ENCODE assay signal across 8 mouse cellular contexts in genomic region chr8:84657203-84657602, GRCm38 (mm10). TPM values are rescaled to one million over a fixed set of nuclear protein-coding genes. Genes with fewer than 3 reads are reported as not detected.
A peak's percentile ranks its signal among the peaks of the same experiment; 100 is the strongest.
DNase-seq lines count a peak whose midpoint lies in the region; ATAC-seq and TF ChIP-seq lines count a peak whose summit lies in the region.

No protein-coding gene starts in this region.

- peak overlapping the region; percentile 33 for H3K4me3 ChIP-seq in kidney, postnatal 0 days (replicated peaks; ENCODE audit: low read depth, low read length)
- H3K4me3 ChIP-seq in hindbrain, embryonic 13.5 days, result peak overlapping the region; percentile 32; the same call in 1 of the 2 replicates
- H3K4me3 ChIP-seq in midbrain, embryonic 14.5 days (replicated peaks; ENCODE audit: low read depth, low read length), result no peak overlapping the region

- H3K9me3 ChIP-seq in kidney, postnatal 0 days (replicated peaks; ENCODE audit: low read length), result no peaks in the 10 kb centered on the region
- no peaks in the 10 kb centered on the region for H3K9me3 ChIP-seq in hindbrain, embryonic 13.5 days
- H3K9me3 ChIP-seq in midbrain, embryonic 14.5 days (ENCODE audit: control insufficient read depth, low read length), result no peaks in the 10 kb centered on the region

- H3K27ac ChIP-seq in kidney, postnatal 0 days, result peak overlapping the region; percentile 93
- H3K27ac ChIP-seq in hindbrain, embryonic 13.5 days, result peak overlapping the region; percentile 88; the same call in 1 of the 2 replicates
- H3K27ac ChIP-seq in midbrain, embryonic 14.5 days (replicated peaks; ENCODE audit: low read depth, low read length), result no peak overlapping the region

- H3K36me3 ChIP-seq in kidney, postnatal 0 days (ENCODE audit: insufficient read depth, low read length), result no peaks in the 10 kb centered on the region
- no peaks in the 10 kb centered on the region for H3K36me3 ChIP-seq in hindbrain, embryonic 13.5 days
- no peaks in the 10 kb centered on the region for H3K36me3 ChIP-seq in midbrain, embryonic 14.5 days (ENCODE audit: control insufficient read depth, insufficient read depth, low read length)

- peaks cover 40% of the 10 kb centered on the region for H3K4me1 ChIP-seq in kidney, postnatal 0 days (replicated peaks; ENCODE audit: insufficient read depth, low read length)
- peaks cover 55% of the 10 kb centered on the region for H3K4me1 ChIP-seq in hindbrain, embryonic 13.5 days (replicated peaks)
- peaks cover 41% of the 10 kb centered on the region for H3K4me1 ChIP-seq in midbrain, embryonic 14.5 days (ENCODE audit: control insufficient read depth, insufficient read depth, low read length)

- DNase-seq in kidney, postnatal 0 days (ENCODE audit: low spot score), result no peak
- DNase-seq in kidney, postnatal 36 days, result no peak
- DNase-seq in c-Kit-positive CD71-positive TER-119-negative erythroid progenitor cells, embryonic 14.5 days (ENCODE audit: low read depth), result peak; percentile 52
- no peak for DNase-seq in midbrain, embryonic 14.5 days
- no peak for DNase-seq in urinary bladder, postnatal 10 days (ENCODE audit: low spot score)
- no peak for DNase-seq in gastrocnemius, postnatal 25 days
- DNase-seq in frontal cortex, adult 2 months (ENCODE audit: extremely low spot score in 1 of 2, low spot score in 1 of 2), result no peak

- no peak for TF ChIP-seq CTCF in kidney, postnatal 0 days (IDR thresholded peaks at IDR 0.05; ENCODE audit: low read depth)

- no peaks in the 10 kb centered on the region for H3K27me3 ChIP-seq in kidney, postnatal 0 days (ENCODE audit: insufficient read depth, low read length)
- peaks cover 3% of the 10 kb centered on the region; the same call in 1 of the 2 replicates for H3K27me3 ChIP-seq in hindbrain, embryonic 13.5 days
- H3K27me3 ChIP-seq in midbrain, embryonic 14.5 days (ENCODE audit: control insufficient read depth, insufficient read depth, low read length), result no peaks in the 10 kb centered on the region

- peak overlapping the region; percentile 68 for H3K4me2 ChIP-seq in kidney, postnatal 0 days (ENCODE audit: low read length)
- H3K4me2 ChIP-seq in hindbrain, embryonic 13.5 days, result peak overlapping the region; percentile 52
- H3K4me2 ChIP-seq in midbrain, embryonic 14.5 days (ENCODE audit: low read length), result peak overlapping the region; percentile 49

- no peak for ATAC-seq in kidney, postnatal 0 days (replicated peaks; ENCODE audit: low FRiP score, low read depth)
- no peak for ATAC-seq in hindbrain, embryonic 13.5 days (ENCODE audit: low FRiP score)
- ATAC-seq in midbrain, embryonic 14.5 days (ENCODE audit: low FRiP score, low TSS enrichment), result no peak

- H3K9ac ChIP-seq in kidney, postnatal 0 days (ENCODE audit: low read depth, low read length), result peak overlapping the region; percentile 62; the same call in 1 of the 2 replicates
- H3K9ac ChIP-seq in hindbrain, embryonic 13.5 days, result no peak overlapping the region
- H3K9ac ChIP-seq in midbrain, embryonic 14.5 days (replicated peaks; ENCODE audit: low read length), result no peak overlapping the region

RNA-seq across cellular contexts. Expression of gene Ier2, which starts 5.4 kb away (rescaled TPM):
- polyA plus RNA-seq in kidney, postnatal 0 days (2015; fragmentation: Nextera tagmentation; extraction: Ambion mirVana), result 77.4 and 83.8 TPM in 2 replicates
- polyA plus RNA-seq in hindbrain, embryonic 13.5 days (2015; fragmentation: Nextera tagmentation; extraction: Ambion mirVana), result 26.1 and 32.2 TPM in 2 replicates
- polyA plus RNA-seq in midbrain, embryonic 14.5 days (2014; fragmentation: Nextera tagmentation; extraction: Ambion mirVana), result 15.5 and 16.0 TPM in 2 replicates
- total RNA-seq in gastrocnemius, postnatal 25 days (2021), result 1 to 10 TPM; 5.9 to 7.1 TPM
- 11.1 and 21.5 TPM in 2 replicates for polyA plus RNA-seq in frontal cortex, adult 2 months (2012; rRNA removed)

RNA-seq across cellular contexts. Expression of gene Trmt1, which starts 28.9 kb away (rescaled TPM):
- 55.3 and 56.1 TPM in 2 replicates for polyA plus RNA-seq in kidney, postnatal 0 days (2015; fragmentation: Nextera tagmentation; extraction: Ambion mirVana)
- polyA plus RNA-seq in hindbrain, embryonic 13.5 days (2015; fragmentation: Nextera tagmentation; extraction: Ambion mirVana), result 51.9 and 60.3 TPM in 2 replicates
- 56.9 and 59.6 TPM in 2 replicates for polyA plus RNA-seq in midbrain, embryonic 14.5 days (2014; fragmentation: Nextera tagmentation; extraction: Ambion mirVana)
- 10 to 100 TPM; 36.7 to 40.2 TPM for total RNA-seq in gastrocnemius, postnatal 25 days (2021)
- polyA plus RNA-seq in frontal cortex, adult 2 months (2012; rRNA removed), result 143 and 157 TPM in 2 replicates

RNA-seq across cellular contexts. Expression of gene Nacc1, which starts 30.5 kb away (rescaled TPM):
- 15.9 and 16.1 TPM in 2 replicates for polyA plus RNA-seq in kidney, postnatal 0 days (2015; fragmentation: Nextera tagmentation; extraction: Ambion mirVana)
- 13.7 and 14.4 TPM in 2 replicates for polyA plus RNA-seq in hindbrain, embryonic 13.5 days (2015; fragmentation: Nextera tagmentation; extraction: Ambion mirVana)
- polyA plus RNA-seq in midbrain, embryonic 14.5 days (2014; fragmentation: Nextera tagmentation; extraction: Ambion mirVana), result 19.1 and 20.2 TPM in 2 replicates
- total RNA-seq in gastrocnemius, postnatal 25 days (2021), result 10 to 100 TPM; 20.0 to 22.2 TPM
- 79.7 and 79.8 TPM in 2 replicates for polyA plus RNA-seq in frontal cortex, adult 2 months (2012; rRNA removed)

RNA-seq across cellular contexts. Expression of gene Lyl1, which starts 44.1 kb away (rescaled TPM):
- polyA plus RNA-seq in kidney, postnatal 0 days (2015; fragmentation: Nextera tagmentation; extraction: Ambion mirVana), result 6.1 and 6.4 TPM in 2 replicates
- polyA plus RNA-seq in hindbrain, embryonic 13.5 days (2015; fragmentation: Nextera tagmentation; extraction: Ambion mirVana), result 3.9 and 4.2 TPM in 2 replicates
- 1.5 and 3.8 TPM in 2 replicates for polyA plus RNA-seq in midbrain, embryonic 14.5 days (2014; fragmentation: Nextera tagmentation; extraction: Ambion mirVana)
- total RNA-seq in gastrocnemius, postnatal 25 days (2021), result 1 to 10 TPM; 1.3 to 2.0 TPM
- polyA plus RNA-seq in frontal cortex, adult 2 months (2012; rRNA removed), result 2.9 and 4.1 TPM in 2 replicates
